In the genomic region with DNA sequence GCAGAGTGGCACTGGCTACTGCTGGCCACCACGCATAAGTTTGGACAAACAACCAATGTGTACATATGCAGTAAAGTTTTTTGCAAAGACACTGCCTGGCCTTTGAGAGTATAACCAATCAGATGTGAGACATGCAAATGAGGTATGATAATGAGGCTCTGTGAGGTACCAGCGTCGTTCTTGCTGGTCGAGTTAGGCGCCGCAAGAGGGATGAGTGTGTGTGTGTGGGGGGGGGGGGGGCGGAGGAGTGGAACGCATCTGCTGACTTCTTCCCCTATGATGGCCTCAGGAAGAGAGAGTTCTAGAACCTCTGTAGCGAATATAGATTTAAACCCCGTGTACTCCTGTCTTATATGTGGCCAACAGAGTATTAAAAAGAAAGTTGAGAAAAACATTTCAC, we compare ENCODE assay signal across 14 mouse cellular contexts. TPM values are rescaled to one million over a fixed set of nuclear protein-coding genes. Genes with fewer than 3 reads are reported as not detected.
DNase-seq lines count a peak whose midpoint lies in the region; ATAC-seq and TF ChIP-seq lines count a peak whose summit lies in the region.
"Not testable (repeated sequence)": the region's sequence is repeated elsewhere in the genome, so short reads cannot be mapped to it uniquely, and the experiment has no call there.
"Had no signal": no experiment of that assay in that cellular context is flagged by ENCODE, and none has a peak within 500 bp of the region (broad histone marks: within the 10 kb centered on the region; RNA-seq: fewer than 3 reads in every experiment).

No protein-coding gene starts in this region.

- H3K4me2 ChIP-seq in forebrain, embryonic 13.5 days; hindbrain, embryonic 11.5 days (replicated peaks; ENCODE audit: low read depth, low read length); kidney, embryonic 14.5 days (replicated peaks; ENCODE audit: low read depth, low read length); midbrain, embryonic 11.5 days: not testable (repeated sequence)
- 0 out of 2 replicates have a peak overlapping the region, but pooled peaks have one; percentile 7 for H3K4me2 ChIP-seq in liver, embryonic 15.5 days

- ATAC-seq in forebrain, embryonic 13.5 days: 0 out of 2 replicates have a peak, but pooled peaks have one; percentile 21
- ATAC-seq in hindbrain, embryonic 11.5 days (ENCODE audit: low FRiP score): 0 out of 2 replicates have a peak, but pooled peaks have one; percentile 40
- ATAC-seq in kidney, embryonic 14.5 days (ENCODE audit: low FRiP score, low TSS enrichment): 0 out of 2 replicates have a peak, but pooled peaks have one; percentile 47
- ATAC-seq in liver, embryonic 15.5 days (ENCODE audit: insufficient read depth): not testable (repeated sequence)
- peak; percentile 68 for ATAC-seq in midbrain, embryonic 11.5 days (ENCODE audit: low FRiP score)

- not testable (repeated sequence) for TF ChIP-seq POLR2A in testis, adult 2 months (IDR thresholded peaks at IDR 0.05; ENCODE audit: control insufficient read depth, low read depth, low read length)

- H3K4me3 ChIP-seq in forebrain, embryonic 13.5 days; hindbrain, embryonic 11.5 days (ENCODE audit: low read depth, low read length); kidney, embryonic 14.5 days (ENCODE audit: low read length); liver, embryonic 15.5 days (replicated peaks); midbrain, embryonic 11.5 days (ENCODE audit: low read depth, low read length): not testable (repeated sequence)
- peak overlapping the region; percentile 76; the same call in 1 of the 2 replicates for H3K4me3 ChIP-seq in testis, adult 2 months (ENCODE audit: control insufficient read depth, low read depth, low read length)

- H3K9me3 ChIP-seq in forebrain, embryonic 13.5 days (replicated peaks); hindbrain, embryonic 11.5 days (ENCODE audit: control insufficient read depth, low read length); kidney, embryonic 14.5 days (ENCODE audit: control insufficient read depth, low read length); liver, embryonic 15.5 days (replicated peaks); midbrain, embryonic 11.5 days (ENCODE audit: control insufficient read depth, low read length): not testable (repeated sequence)

- TF ChIP-seq CTCF in testis, adult 2 months (IDR thresholded peaks at IDR 0.05; ENCODE audit: control insufficient read depth, insufficient read depth, insufficient replicate concordance, low read depth, low read length): not testable (repeated sequence)

- H3K9ac ChIP-seq in forebrain, embryonic 13.5 days; hindbrain, embryonic 11.5 days (ENCODE audit: low read depth, low read length); kidney, embryonic 14.5 days (ENCODE audit: low read depth, low read length); liver, embryonic 15.5 days; midbrain, embryonic 11.5 days (ENCODE audit: low read length): not testable (repeated sequence)

- not testable (repeated sequence) for H3K4me1 ChIP-seq in forebrain, embryonic 13.5 days; hindbrain, embryonic 11.5 days (replicated peaks; ENCODE audit: control insufficient read depth, insufficient read depth, low read length); kidney, embryonic 14.5 days (ENCODE audit: control insufficient read depth, insufficient read depth, low read length); liver, embryonic 15.5 days (replicated peaks); midbrain, embryonic 11.5 days (ENCODE audit: control insufficient read depth, insufficient read depth, low read length); testis, adult 2 months (ENCODE audit: control insufficient read depth, insufficient read depth, low read length)

- H3K27me3 ChIP-seq in forebrain, embryonic 13.5 days; hindbrain, embryonic 11.5 days (ENCODE audit: control insufficient read depth, insufficient read depth, low read length); kidney, embryonic 14.5 days (ENCODE audit: control insufficient read depth, insufficient read depth, low read length); liver, embryonic 15.5 days; midbrain, embryonic 11.5 days (ENCODE audit: control insufficient read depth, insufficient read depth, low read length); testis, adult 2 months (ENCODE audit: control insufficient read depth, insufficient read depth, low read length): not testable (repeated sequence)

- 14% methylated on average over 10 of the region's 10 CpGs for WGBS in forebrain, embryonic 13.5 days
- WGBS in hindbrain, embryonic 11.5 days: 12% methylated on average over 10 of the region's 10 CpGs
- 14% methylated on average over 10 of the region's 10 CpGs for WGBS in kidney, embryonic 14.5 days
- WGBS in liver, embryonic 15.5 days (ENCODE audit: insufficient replicate concordance): 6% methylated on average over 10 of the region's 10 CpGs
- 23% methylated on average over 10 of the region's 10 CpGs for WGBS in midbrain, embryonic 11.5 days

- H3K36me3 ChIP-seq in forebrain, embryonic 13.5 days (ENCODE audit: poor library complexity, severe bottlenecking); hindbrain, embryonic 11.5 days (ENCODE audit: control insufficient read depth, insufficient read depth, low read length); kidney, embryonic 14.5 days (ENCODE audit: control insufficient read depth, insufficient read depth, low read length); liver, embryonic 15.5 days (replicated peaks); midbrain, embryonic 11.5 days (ENCODE audit: control insufficient read depth, insufficient read depth, low read length); testis, adult 2 months (ENCODE audit: control insufficient read depth, insufficient read depth, low read length): not testable (repeated sequence)

- not testable (repeated sequence) for H3K27ac ChIP-seq in forebrain, embryonic 13.5 days; hindbrain, embryonic 11.5 days (ENCODE audit: low read depth, low read length); kidney, embryonic 14.5 days (ENCODE audit: low read depth, low read length); liver, embryonic 15.5 days (replicated peaks); midbrain, embryonic 11.5 days (ENCODE audit: low read depth, low read length); testis, adult 2 months (ENCODE audit: control insufficient read depth, insufficient read depth, low read depth, low read length)

- peak; percentile 69 for DNase-seq in A20 (ENCODE audit: low read depth, low spot score)
- peak; percentile 45 for DNase-seq in embryo, embryonic 10.5 days (ENCODE audit: low spot score)
- DNase-seq in hindbrain, embryonic 11.5 days (ENCODE audit: low spot score); midbrain, embryonic 11.5 days (ENCODE audit: low spot score, missing footprints): not testable (repeated sequence)

RNA-seq across cellular contexts. Expression of gene Arhgap35, which starts 19.1 kb away (rescaled TPM):
- 29.1 and 34.1 TPM in 2 replicates for polyA plus RNA-seq in forebrain, embryonic 13.5 days (2015; fragmentation: Nextera tagmentation; extraction: Ambion mirVana)
- polyA plus RNA-seq in hindbrain, embryonic 11.5 days (2014; fragmentation: Nextera tagmentation; extraction: Ambion mirVana): 31.8 and 37.6 TPM in 2 replicates
- 12.6 and 26.6 TPM in 2 replicates for polyA plus RNA-seq in kidney, embryonic 14.5 days (2014; fragmentation: Nextera tagmentation; extraction: Ambion mirVana)
- polyA plus RNA-seq in liver, embryonic 15.5 days (2015; fragmentation: Nextera tagmentation; extraction: Ambion mirVana): 2.4 and 2.7 TPM in 2 replicates
- 32.5 and 33.3 TPM in 2 replicates for polyA plus RNA-seq in midbrain, embryonic 11.5 days (2014; fragmentation: Nextera tagmentation; extraction: Ambion mirVana)
- polyA plus RNA-seq in testis, adult 2 months (2012; rRNA removed): 21.7 and 22.4 TPM in 2 replicates

RNA-seq across cellular contexts. Expression of gene Ceacam15, which starts 41.6 kb away (rescaled TPM):
- not detected in 2 replicates for polyA plus RNA-seq in forebrain, embryonic 13.5 days (2015; fragmentation: Nextera tagmentation; extraction: Ambion mirVana)
- polyA plus RNA-seq in hindbrain, embryonic 11.5 days (2014; fragmentation: Nextera tagmentation; extraction: Ambion mirVana): not detected in 2 replicates
- not detected in 2 replicates for polyA plus RNA-seq in kidney, embryonic 14.5 days (2014; fragmentation: Nextera tagmentation; extraction: Ambion mirVana)
- polyA plus RNA-seq in liver, embryonic 15.5 days (2015; fragmentation: Nextera tagmentation; extraction: Ambion mirVana): not detected in 2 replicates
- polyA plus RNA-seq in midbrain, embryonic 11.5 days (2014; fragmentation: Nextera tagmentation; extraction: Ambion mirVana): not detected in 2 replicates
- polyA plus RNA-seq in testis, adult 2 months (2012; rRNA removed): 0.10 TPM in 1 of 2 replicates, not detected in the other
- polyA plus RNA-seq: brain, embryonic 14.5 days; erythroblast, embryonic 14.5 days; G1E; kidney, adult 2 months; liver, embryonic 16.5 days; stomach, embryonic 15.5 days had no signal
